Mouse (Mus musculus) lung, postnatal 0 days (tissue): ENCODE data around the gene Shpk.

Experiments
- CTCF ChIP-seq: IDR thresholded peaks from 2 replicates; pipeline ENCODE4 v1.5.1; 2016; ENCODE audit warnings: antibody characterized with exemption, mild to moderate bottlenecking
- EP300 ChIP-seq: IDR thresholded peaks from 2 replicates; pipeline ENCODE4 v1.6.1; 2016; ENCODE audit warnings: antibody characterized with exemption, mild to moderate bottlenecking, control low read depth

- TF ChIP-seq CTCF: no peak
- TF ChIP-seq EP300: no peak
Measured at GRCm38 (mm10) chr11:73159957-73160810, 39.1 kb upstream of the Shpk start, which contains the start of gene P2rx5.
